Mouse (Mus musculus): ENCODE data around the gene Pde7b. TPM values are rescaled to one million over a fixed set of nuclear protein-coding genes. Genes with fewer than 3 reads are reported as not detected.

Gene Pde7b
- polyA plus RNA-seq, 1 experiment from 2014 or later = 5.0 TPM

- Histone ChIP-seq H3K27ac (ENCODE audit: low read length) (no peak overlapping the region), H3K27me3 (replicated peaks; ENCODE audit: insufficient read depth, low read length) (no peaks in the 10 kb centered on the region), H3K9ac (replicated peaks; ENCODE audit: low read depth) (no peak overlapping the region), H3K4me1 (ENCODE audit: insufficient read depth, low read depth, low read length) (no peaks in the 10 kb centered on the region), H3K4me3 (ENCODE audit: low read depth, low read length) (no peak overlapping the region), H3K9me3 (ENCODE audit: low read length) (no peaks in the 10 kb centered on the region), H3K36me3 (ENCODE audit: insufficient read depth, low read length) (no peaks in the 10 kb centered on the region), H3K4me2 (replicated peaks; ENCODE audit: low read depth, low read length) (no peak overlapping the region)
- TF ChIP-seq CTCF (IDR thresholded peaks at IDR 0.05) (no peak), EP300 (IDR thresholded peaks at IDR 0.05) (no peak)
- ATAC-seq = no peak
- 76% methylated on average over 4 of the region's 4 CpGs for WGBS
- DNase-seq (ENCODE audit: low spot score) = no peak
Measured at GRCm38 (mm10) chr10:20513891-20514290, 211.0 kb downstream of the Pde7b start.

GRCm38 (mm10) chr10:20513461-20513860 lies 211.4 kb downstream of the Pde7b start:
- Histone ChIP-seq H3K9ac (replicated peaks; ENCODE audit: low read depth) (no peak overlapping the region), H3K27me3 (replicated peaks; ENCODE audit: insufficient read depth, low read length) (no peaks in the 10 kb centered on the region), H3K9me3 (ENCODE audit: low read length) (no peaks in the 10 kb centered on the region), H3K4me3 (ENCODE audit: low read depth, low read length) (no peak overlapping the region), H3K4me2 (replicated peaks; ENCODE audit: low read depth, low read length) (no peak overlapping the region), H3K36me3 (ENCODE audit: insufficient read depth, low read length) (no peaks in the 10 kb centered on the region), H3K4me1 (ENCODE audit: insufficient read depth, low read depth, low read length) (no peaks in the 10 kb centered on the region), H3K27ac (ENCODE audit: low read length) (no peak overlapping the region)
- peak; percentile 93 for ATAC-seq
- 71% methylated on average over 5 of the region's 5 CpGs for WGBS
- TF ChIP-seq CTCF (IDR thresholded peaks at IDR 0.05) (no peak), EP300 (IDR thresholded peaks at IDR 0.05) (peak; percentile 65)
- DNase-seq (ENCODE audit: low spot score) = peak; percentile 76

- H3K4me1 ChIP-seq (ENCODE audit: insufficient read depth, low read depth, low read length) = no peaks in the 10 kb centered on the region
- no peaks in the 10 kb centered on the region for H3K27me3 ChIP-seq (replicated peaks; ENCODE audit: insufficient read depth, low read length)
- ATAC-seq (no peak), DNase-seq (ENCODE audit: low spot score) (no peak)
- TF ChIP-seq CTCF (IDR thresholded peaks at IDR 0.05) = no peak
- TF ChIP-seq EP300 (IDR thresholded peaks at IDR 0.05) = no peak
- H3K4me3 ChIP-seq (ENCODE audit: low read depth, low read length) = no peak overlapping the region
- H3K4me2 ChIP-seq (replicated peaks; ENCODE audit: low read depth, low read length) = no peak overlapping the region
- H3K36me3 ChIP-seq (ENCODE audit: insufficient read depth, low read length) = no peaks in the 10 kb centered on the region
- no peaks in the 10 kb centered on the region for H3K9me3 ChIP-seq (ENCODE audit: low read length)
- no peak overlapping the region for H3K27ac ChIP-seq (ENCODE audit: low read length)
- no peak overlapping the region for H3K9ac ChIP-seq (replicated peaks; ENCODE audit: low read depth)
- 92% methylated on average over 4 of the region's 4 CpGs for WGBS
Measured at GRCm38 (mm10) chr10:20509819-20510218, 215.1 kb downstream of the Pde7b start.

GRCm38 (mm10) chr10:20508497-20508896 lies 216.4 kb downstream of the Pde7b start:
- Histone ChIP-seq H3K27ac (ENCODE audit: low read length) (no peak overlapping the region), H3K9me3 (ENCODE audit: low read length) (no peaks in the 10 kb centered on the region), H3K27me3 (replicated peaks; ENCODE audit: insufficient read depth, low read length) (no peaks in the 10 kb centered on the region), H3K9ac (replicated peaks; ENCODE audit: low read depth) (no peak overlapping the region), H3K4me2 (replicated peaks; ENCODE audit: low read depth, low read length) (no peak overlapping the region), H3K4me3 (ENCODE audit: low read depth, low read length) (no peak overlapping the region), H3K36me3 (ENCODE audit: insufficient read depth, low read length) (no peaks in the 10 kb centered on the region), H3K4me1 (ENCODE audit: insufficient read depth, low read depth, low read length) (no peaks in the 10 kb centered on the region)
- ATAC-seq = no peak
- no peak for TF ChIP-seq CTCF (IDR thresholded peaks at IDR 0.05)
- TF ChIP-seq EP300 (IDR thresholded peaks at IDR 0.05) = no peak
- DNase-seq (ENCODE audit: low spot score) = no peak
- 73% methylated on average over 3 of the region's 3 CpGs for WGBS

- Histone ChIP-seq H3K4me2 (replicated peaks; ENCODE audit: low read depth, low read length) (no peak overlapping the region), H3K36me3 (ENCODE audit: insufficient read depth, low read length) (no peaks in the 10 kb centered on the region), H3K4me3 (ENCODE audit: low read depth, low read length) (no peak overlapping the region), H3K27ac (ENCODE audit: low read length) (no peak overlapping the region), H3K9me3 (ENCODE audit: low read length) (no peaks in the 10 kb centered on the region), H3K4me1 (ENCODE audit: insufficient read depth, low read depth, low read length) (no peaks in the 10 kb centered on the region), H3K27me3 (replicated peaks; ENCODE audit: insufficient read depth, low read length) (no peaks in the 10 kb centered on the region), H3K9ac (replicated peaks; ENCODE audit: low read depth) (no peak overlapping the region)
- ATAC-seq (no peak), DNase-seq (ENCODE audit: low spot score) (no peak)
- TF ChIP-seq CTCF (IDR thresholded peaks at IDR 0.05) = no peak
- TF ChIP-seq EP300 (IDR thresholded peaks at IDR 0.05) = no peak
- 41% methylated on average over 9 of the region's 9 CpGs for WGBS
Measured at GRCm38 (mm10) chr10:20507732-20508412, 217.0 kb downstream of the Pde7b start.

GRCm38 (mm10) chr10:20507069-20507468 lies 217.8 kb downstream of the Pde7b start:
- no peaks in the 10 kb centered on the region for H3K9me3 ChIP-seq (ENCODE audit: low read length)
- no peaks in the 10 kb centered on the region for H3K4me1 ChIP-seq (ENCODE audit: insufficient read depth, low read depth, low read length)
- TF ChIP-seq CTCF (IDR thresholded peaks at IDR 0.05) (no peak), EP300 (IDR thresholded peaks at IDR 0.05) (no peak)
- no peaks in the 10 kb centered on the region for H3K36me3 ChIP-seq (ENCODE audit: insufficient read depth, low read length)
- no peak overlapping the region for H3K27ac ChIP-seq (ENCODE audit: low read length)
- no peak overlapping the region for H3K9ac ChIP-seq (replicated peaks; ENCODE audit: low read depth)
- no peak overlapping the region for H3K4me2 ChIP-seq (replicated peaks; ENCODE audit: low read depth, low read length)
- H3K4me3 ChIP-seq (ENCODE audit: low read depth, low read length) = no peak overlapping the region
- WGBS = 74% methylated on average over 2 of the region's 2 CpGs
- ATAC-seq (no peak), DNase-seq (ENCODE audit: low spot score) (no peak)
- H3K27me3 ChIP-seq (replicated peaks; ENCODE audit: insufficient read depth, low read length) = no peaks in the 10 kb centered on the region
